Mouse (Mus musculus) v-Abl transformed pro-B cells (cell line): Measurements from ENCODE around the gene Rtn3.

Experiments
- in situ Hi-C, 2 experiments: fragments of 400-800 bp; cut with MboI; formaldehyde crosslinking; loops; one replicate each; pipeline ENCODE4 v1.15.1; 2025; ENCODE audit not compliant: unreplicated experiment in 2 of 2

Rtn3 gene

DNA sequence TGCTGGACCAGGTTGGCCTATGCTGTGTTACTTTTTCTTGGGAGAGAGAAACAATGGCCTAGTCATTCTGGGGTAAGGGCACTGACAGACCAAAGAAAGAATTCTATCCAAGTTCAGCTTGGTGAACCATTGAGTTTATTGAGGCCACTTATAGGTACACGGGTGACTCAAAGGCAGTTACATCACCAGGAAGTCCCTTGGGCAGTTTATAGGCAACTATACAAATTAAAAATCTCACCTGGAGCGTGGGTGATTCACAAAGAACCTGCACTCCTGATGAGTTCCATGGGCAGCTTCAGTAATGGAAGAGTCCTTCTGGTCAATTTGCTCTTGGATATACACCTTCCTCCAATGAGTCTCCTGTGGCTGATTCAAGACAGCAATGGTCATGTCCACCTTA is 9.6 kb upstream of the Rtn3 start:
- in situ Hi-C loops, result loop anchor here in 1 of 2 experiments (25.0 kb wide), 1 partner anchor 1395 kb away; the partner anchor contains the start of genes 1810009A15Rik, Ganab, Gm49403 and Gm49416

- in situ Hi-C loops, result loop anchor here in 1 of 2 experiments (25.0 kb wide), 1 partner anchor 1395 kb away; the partner anchor contains the start of genes 1810009A15Rik, Ganab, Gm49403 and Gm49416
Observed at GRCm38 (mm10) chr19:7491960-7492359, 8.9 kb upstream of the Rtn3 start.

DNA sequence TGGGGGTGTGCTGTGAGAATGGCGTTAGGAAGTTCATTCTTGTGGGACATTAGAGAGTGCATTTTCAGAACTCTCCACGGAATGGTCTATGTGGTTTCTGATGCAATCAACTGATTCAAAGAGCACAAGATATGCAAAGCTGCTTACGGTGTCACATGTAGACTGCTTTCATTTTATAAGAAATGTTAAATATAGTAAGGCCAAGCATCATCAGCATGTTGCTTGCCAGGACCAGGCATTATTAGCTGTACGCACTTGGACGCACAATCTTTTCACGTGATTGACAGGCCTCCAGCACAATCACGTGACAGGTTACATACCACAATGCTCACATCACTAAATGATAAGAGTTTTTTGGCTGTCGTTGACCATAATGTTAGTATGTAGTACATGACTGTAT is 4.6 kb upstream of the Rtn3 start:
- in situ Hi-C loops, result loop anchor here in 1 of 2 experiments (25.0 kb wide), 1 partner anchor 1400 kb away; the partner anchor contains the start of genes 1810009A15Rik, Ganab, Gm49403 and Gm49416

- in situ Hi-C loops, result loop anchor here in 1 of 2 experiments (25.0 kb wide), 1 partner anchor 1403 kb away; the partner anchor contains the start of genes 1810009A15Rik, Ganab, Gm49403 and Gm49416
Observed at GRCm38 (mm10) chr19:7484076-7484475, 995 bp upstream of the Rtn3 start.

DNA sequence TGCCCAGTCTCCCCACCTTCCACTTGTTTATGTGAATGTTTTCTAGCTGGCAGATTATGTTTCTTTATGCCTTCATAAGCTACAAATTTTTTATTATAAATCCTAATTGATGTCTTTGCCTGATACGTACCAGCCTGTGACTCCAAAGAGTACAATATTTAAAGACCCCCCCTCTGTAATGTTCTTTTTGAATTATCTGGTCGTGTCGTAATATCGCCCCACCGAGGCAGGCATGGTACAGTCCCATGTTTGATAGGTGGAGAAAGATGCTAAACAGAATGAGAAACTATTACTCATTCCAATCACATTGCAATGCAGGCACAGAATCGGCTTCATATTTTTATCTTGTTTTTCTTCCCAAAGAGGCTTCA is 416 bp upstream of the Rtn3 start:
- in situ Hi-C loops, result loop anchor here in 1 of 2 experiments (25.0 kb wide), 1 partner anchor 1404 kb away; the partner anchor contains the start of genes 1810009A15Rik, Ganab, Gm49403 and Gm49416

DNA sequence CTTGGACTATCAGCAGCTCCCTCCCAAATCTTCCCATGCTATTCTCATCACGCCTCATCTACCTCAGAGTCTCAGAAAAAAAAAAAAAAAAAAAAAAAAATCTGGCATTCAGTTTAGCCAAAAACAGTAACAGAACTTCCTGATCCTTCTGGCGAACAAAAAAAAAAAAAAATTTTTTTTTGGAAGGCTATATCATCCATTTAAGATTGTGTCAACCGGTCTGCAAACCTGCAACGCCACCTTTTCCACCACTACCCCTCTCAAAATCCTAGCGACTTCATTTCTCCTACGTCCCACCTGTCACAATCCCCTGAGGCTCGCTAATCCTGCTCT is 849 bp downstream of the Rtn3 start:
- in situ Hi-C loops, result loop anchor here in 1 of 2 experiments (25.0 kb wide), 1 partner anchor 1405 kb away; the partner anchor contains the start of genes 1810009A15Rik, Ganab, Gm49403 and Gm49416

DNA sequence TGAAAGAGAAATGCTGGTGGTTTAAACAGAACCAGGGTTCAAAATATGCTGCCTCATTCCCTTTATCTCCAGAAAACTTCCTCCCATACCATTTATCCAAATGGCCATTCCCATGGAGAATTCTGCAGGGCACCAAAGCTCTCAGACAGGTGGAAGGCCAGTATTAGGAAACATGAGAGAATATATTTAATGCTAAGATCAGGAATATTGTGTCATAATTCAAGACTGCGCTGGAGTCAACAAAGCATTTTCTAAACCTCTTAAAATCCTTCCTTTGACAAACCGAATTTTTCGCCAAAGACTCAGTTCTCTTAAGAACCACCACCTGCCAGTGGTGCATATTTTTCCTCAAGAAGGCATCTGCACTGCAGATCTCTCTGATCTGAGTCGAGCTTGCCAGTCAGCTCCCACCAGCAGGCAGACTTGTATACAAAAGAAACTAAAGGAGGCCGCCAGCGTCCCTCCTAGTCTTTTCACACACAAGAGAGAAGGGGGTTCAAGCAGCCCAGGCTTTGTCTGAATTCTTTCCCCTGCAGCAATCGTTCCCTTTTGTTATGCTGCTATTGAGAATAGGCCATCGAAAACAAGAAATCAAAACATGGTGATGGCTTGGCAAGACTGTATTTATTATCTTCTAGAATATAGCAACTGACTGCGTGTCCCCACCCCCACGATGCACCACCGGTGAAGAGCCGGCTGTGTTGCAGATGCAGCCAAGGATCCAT is 1.4 kb downstream of the Rtn3 start:
- in situ Hi-C loops, result loop anchor here in 1 of 2 experiments (25.0 kb wide), 1 partner anchor 1406 kb away; the partner anchor contains the start of genes 1810009A15Rik, Ganab, Gm49403 and Gm49416

DNA sequence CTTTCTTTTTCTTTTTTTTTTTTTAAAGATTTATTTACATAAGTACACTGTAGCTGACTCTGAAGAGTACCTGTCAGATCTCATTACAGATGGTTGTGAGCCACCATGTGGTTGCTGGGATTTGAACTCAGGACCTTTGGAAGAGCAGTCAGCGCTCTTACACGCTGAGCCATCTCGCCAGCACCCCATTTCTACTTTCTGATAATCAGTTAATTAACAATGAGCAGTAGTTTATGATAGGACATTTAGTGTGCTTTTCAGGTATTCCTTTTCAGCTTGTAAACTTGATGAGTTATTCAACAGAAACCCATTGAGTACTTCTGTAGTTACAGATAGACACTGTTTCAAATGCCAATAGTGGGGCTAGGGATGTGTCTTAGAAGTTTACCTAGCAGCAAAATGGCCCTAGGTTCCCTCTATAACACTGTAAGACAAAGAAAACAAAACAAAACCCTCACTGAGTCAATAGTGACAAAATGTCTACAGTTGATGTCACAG is 3.3 kb downstream of the Rtn3 start:
- in situ Hi-C loops, result loop anchor here in 1 of 2 experiments (25.0 kb wide), 1 partner anchor 1408 kb away; the partner anchor contains the start of genes 1810009A15Rik, Ganab, Gm49403 and Gm49416

GRCm38 (mm10) chr19:7470643-7471042 is 12.4 kb downstream of the Rtn3 start:
- in situ Hi-C loops, result no loop called here

- in situ Hi-C loops, result no loop called here
Observed at GRCm38 (mm10) chr19:7467915-7468314, 15.2 kb downstream of the Rtn3 start.

DNA sequence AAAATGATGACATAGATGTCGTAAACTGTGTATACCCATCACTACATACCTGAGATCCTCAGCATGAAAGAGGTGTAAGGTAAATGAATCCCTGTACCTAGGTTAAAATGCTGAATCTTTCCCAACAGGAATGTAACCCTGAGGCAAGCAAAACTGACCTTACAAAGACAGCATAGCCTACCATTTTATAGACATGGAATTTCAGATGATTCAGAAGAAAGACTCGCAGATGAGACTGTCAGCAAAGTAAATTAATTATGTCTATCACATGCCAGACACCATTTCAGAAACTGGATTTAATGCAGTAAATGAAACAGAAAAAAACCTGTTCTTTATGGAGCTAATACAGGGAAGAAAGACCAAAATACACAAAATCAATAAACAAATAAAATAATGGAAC is 23.7 kb downstream of the Rtn3 start:
- in situ Hi-C loops, result no loop called here

- in situ Hi-C loops, result no loop called here
Observed at GRCm38 (mm10) chr19:7458901-7459300, 24.2 kb downstream of the Rtn3 start.

- in situ Hi-C loops, result no loop called here
Observed at GRCm38 (mm10) chr19:7456803-7457202, 26.3 kb downstream of the Rtn3 start.

DNA sequence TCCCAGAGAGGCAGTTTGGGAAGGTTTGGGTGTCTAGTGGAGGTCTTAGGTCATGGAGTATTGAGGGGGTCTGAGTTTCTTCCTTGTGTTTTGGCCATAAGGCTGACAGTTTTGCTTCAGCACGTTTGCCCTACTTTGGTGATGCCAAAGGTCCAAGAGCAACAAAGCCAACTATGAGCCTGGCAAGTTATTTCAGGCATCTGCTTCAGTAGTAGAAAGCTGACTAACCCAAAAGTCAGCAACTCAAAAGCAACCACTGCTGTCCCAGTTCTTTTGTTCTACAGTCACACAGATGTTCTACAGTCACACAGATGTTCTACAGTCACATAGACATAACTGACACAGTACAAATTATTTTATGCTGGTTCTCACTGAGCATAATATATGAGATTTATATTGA is 37.5 kb downstream of the Rtn3 start:
- in situ Hi-C loops, result loop anchor here in 1 of 2 experiments (10.0 kb wide), 1 partner anchor 149 kb away; no protein-coding TSS in a partner anchor

DNA sequence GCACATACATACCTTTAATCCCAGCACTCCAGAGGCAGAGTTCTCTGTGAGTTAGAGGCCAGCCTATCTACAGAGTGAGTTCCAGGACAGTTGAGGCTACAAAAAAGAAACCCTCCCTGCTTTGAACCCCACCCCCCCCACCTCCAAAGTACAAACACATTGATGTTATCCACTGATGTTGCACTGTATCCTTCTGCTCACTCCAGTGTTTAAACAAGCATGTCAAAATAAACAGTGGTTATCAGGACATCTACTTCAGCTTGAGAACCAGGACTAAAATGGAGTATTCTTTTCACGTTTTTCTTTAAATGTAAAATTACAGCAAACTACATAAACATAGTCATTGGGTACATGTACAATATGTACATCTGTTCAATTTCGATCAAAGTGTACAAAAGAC is 38.0 kb downstream of the Rtn3 start:
- in situ Hi-C loops, result loop anchor here in 1 of 2 experiments (10.0 kb wide), 1 partner anchor 150 kb away; no protein-coding TSS in a partner anchor

GRCm38 (mm10) chr19:7441493-7441892 is 41.6 kb downstream of the Rtn3 start:
- in situ Hi-C loops, result loop anchor here in 1 of 2 experiments (10.0 kb wide), 1 partner anchor 153 kb away; no protein-coding TSS in a partner anchor

DNA sequence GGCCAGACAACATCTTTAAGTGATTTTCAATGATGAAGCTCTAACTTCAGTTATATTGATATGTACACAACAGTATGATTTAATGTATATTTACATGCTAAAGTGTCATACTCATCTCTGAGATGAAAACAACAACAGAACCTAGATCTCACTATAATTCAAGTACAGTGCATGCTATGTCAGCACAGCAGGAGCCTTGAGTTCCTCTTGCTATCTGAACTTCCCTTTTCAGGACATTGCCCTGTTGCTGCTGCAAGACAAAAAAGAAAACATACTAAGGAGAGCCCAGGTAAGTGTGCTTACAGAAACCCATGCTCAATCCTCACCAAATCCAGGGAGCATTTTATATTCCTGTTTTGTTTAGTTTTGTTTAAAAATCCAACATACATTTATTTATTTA is 44.8 kb downstream of the Rtn3 start:
- in situ Hi-C loops, result loop anchor here (5.0 kb wide), 2 partner anchors 366 to 371 kb away; no protein-coding TSS in a partner anchor

GRCm38 (mm10) chr19:7436061-7436970 is 46.8 kb downstream of the Rtn3 start:
- in situ Hi-C loops, result loop anchor here (5.0 kb wide), 2 partner anchors 364 to 369 kb away; no protein-coding TSS in a partner anchor

DNA sequence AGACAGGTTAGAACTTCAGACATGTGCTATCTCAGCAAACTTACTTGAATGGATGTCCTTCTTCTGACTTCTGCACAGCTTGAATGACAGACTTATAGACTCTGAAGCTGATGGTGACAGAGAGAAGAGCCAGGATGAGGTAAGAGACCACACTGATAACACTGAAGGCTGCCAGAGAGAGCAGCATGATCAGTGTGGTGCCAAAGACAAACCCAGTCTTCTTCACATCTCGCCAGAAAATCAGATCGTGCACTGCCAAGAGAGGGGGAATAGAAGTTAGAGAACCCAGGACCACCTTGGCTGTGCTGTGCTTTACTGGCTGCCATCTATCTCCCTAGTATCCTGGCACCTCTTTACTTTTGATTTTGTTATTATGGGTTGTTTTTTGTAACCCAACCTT is 48.2 kb downstream of the Rtn3 start:
- in situ Hi-C loops, result loop anchor here (5.0 kb wide), 2 partner anchors 363 to 368 kb away; no protein-coding TSS in a partner anchor

DNA sequence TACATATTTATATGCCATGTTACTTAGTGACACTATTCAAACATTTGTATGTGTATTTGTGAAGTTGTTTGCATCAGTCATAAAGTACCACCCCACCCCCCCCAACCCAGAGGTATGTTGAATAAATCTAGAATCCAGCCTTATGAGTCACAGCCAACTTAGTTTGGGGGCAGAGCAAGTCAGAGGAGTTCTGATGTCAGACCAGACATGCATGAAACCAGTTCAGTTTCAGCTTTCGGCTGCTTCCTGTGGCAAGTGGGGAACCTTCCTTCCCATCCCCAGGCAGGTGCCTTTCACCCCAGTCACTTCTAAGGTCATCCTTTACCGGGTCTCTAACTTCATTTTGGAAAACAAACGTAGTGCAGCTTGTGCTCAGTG is 57.7 kb downstream of the Rtn3 start:
- in situ Hi-C loops, result no loop called here
